Mouse (Mus musculus): ENCODE measurements around the gene Chkb.
"Not testable (repeated sequence)": the region's sequence is repeated elsewhere in the genome, so short reads cannot be mapped to it uniquely, and the experiment has no call there.

Chkb gene

DNA sequence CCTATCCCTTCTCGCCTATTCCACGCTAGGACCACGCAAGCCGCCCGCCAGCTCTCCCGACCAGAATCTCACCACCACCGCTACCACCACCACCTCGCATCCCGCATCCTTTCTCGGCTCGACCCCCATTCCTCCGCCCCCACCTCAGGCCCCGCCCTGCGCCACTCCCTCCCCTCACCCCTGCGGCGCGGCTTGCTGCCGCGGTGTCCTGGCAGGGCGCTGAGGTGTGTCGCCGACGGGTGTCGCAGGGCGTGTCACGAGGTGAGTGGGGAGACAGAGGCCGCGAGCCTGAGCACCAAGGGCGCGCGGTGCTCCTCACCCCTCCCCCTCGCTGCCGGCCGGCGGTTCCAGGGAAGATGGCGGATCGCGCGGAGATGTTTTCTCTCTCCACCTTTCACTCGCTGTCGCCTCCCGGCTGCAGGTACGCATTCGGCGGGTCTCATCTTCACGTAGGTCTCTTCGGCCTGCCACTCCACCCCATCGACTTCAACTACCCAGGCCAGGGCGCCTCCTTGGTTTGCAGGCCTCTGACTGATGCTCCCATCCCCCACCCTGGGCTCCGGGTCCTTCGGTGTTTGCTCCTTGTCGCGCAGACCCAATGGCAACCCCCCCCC, 24.3 kb upstream of the Chkb start, which contains the start of gene Mapk8ip2:
TSS of gene Mapk8ip2 (plus strand) at position 49 of the 614 bp plus-strand sequence.
- DNase-seq (ENCODE audit: low spot score): no peak

DNA sequence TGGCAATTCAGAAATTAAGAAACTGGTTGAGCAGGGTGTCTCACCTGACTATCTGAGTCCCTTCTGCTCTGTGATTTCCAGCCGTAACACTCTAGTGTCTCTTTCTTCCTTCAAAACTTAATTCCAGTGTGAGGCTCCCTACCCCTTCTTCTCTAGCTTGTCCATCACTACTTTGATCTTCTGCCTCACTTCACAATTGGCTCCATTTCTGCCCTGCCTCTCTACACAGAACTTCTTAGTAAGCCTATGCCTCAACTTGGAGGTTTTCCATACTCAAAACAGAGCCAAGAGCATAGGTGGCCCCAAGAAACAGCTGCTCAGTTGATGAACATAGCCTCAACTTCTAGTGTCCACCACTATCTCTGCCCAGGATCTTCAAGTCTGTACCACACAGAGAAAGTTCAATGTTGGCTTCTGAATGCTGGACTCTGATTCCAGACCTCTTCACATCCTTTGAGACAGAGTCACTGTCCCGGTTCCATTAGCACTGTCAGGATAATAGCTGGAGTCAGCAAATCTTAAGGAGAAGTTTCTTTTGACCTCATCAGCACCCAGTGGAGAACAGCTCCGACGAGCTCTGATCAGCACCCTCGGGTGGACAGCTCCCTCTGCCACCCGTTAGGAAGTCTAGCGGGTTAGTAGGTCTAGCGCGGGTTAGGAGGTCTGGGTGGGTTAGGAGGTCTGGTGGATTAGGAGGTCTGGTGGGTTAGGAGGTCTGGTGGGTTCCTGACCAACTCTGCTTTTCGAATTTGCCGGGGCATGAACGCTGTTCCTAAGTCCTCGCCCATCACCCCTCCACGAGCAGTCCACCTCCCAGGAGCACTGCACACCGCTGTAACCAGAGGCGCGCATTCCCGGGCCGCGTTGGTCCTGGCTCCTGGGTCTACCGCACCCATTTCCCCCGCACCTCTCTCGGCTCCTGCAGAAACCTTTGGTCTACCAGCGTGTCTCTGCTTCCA, 23.5 kb upstream of the Chkb start:
- DNase-seq (ENCODE audit: low spot score): no peak

DNA sequence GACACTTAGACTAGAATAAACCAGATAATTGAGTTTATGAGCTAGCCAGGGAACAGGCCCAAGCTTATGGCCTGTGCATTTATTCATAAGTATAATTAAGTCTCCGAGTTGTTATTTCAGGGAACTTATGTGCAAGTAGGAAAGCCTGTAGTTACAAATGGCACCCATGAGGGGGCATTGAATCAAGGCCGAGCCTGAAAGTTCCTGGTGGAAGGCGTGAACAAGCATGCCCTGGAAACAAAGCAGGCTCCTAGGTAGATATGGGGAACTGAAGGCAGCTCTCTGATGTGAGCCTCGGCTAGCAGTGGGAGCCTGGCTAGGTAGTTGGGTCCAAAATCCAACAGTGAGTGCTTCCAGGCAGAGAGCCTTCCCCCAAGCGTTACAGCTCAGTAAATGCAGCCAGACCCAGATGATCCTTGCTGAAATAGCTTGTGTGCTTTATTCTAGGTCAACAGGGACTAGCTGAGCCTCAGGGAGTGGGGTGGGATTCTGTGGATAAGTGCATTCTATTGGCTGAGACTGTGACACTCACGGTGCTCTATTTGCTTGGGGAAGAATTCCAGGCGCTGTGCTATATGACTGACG, 12.9 kb upstream of the Chkb start:
- no peak for DNase-seq (ENCODE audit: low spot score)

DNA sequence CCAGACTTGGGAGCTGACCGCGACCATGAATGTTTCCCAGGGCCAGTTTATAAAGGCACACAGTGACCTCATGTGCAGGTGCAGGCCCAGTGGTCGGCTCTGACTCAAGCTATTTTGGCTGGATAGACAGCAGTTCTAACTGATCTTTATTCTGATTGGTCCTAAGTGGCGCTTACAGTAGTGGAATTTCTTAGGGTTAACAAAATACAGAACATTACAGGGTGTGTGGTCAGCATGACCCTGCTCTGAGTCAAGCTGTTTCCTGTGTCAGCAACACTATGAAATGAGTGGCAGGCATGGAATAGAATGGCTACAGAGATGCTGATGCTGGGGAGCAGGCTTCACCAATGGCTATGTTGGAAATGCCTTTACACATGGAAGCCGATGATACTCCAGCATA, 6.2 kb upstream of the Chkb start:
- DNase-seq (ENCODE audit: low spot score): no peak

DNA sequence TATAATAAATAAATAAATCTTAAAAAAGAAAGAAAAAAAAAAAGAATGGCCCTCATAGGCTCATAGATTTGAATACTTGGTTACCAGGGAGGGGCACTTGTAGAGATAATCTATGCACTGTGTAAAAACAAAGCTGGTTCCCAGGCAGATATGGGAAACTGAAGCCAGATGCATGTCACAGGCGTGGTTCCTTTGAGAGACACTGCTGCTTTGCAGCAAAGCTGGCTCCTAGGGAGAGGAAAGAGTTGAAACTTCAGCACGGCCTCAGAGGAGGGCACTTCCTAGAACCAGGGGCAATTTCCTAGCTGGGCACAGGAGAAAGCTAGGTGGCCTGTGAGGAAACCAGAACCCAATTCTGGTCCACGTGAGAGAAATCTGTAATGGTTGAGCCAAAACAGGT, 4.4 kb upstream of the Chkb start:
- DNase-seq (ENCODE audit: low spot score): no peak

DNA sequence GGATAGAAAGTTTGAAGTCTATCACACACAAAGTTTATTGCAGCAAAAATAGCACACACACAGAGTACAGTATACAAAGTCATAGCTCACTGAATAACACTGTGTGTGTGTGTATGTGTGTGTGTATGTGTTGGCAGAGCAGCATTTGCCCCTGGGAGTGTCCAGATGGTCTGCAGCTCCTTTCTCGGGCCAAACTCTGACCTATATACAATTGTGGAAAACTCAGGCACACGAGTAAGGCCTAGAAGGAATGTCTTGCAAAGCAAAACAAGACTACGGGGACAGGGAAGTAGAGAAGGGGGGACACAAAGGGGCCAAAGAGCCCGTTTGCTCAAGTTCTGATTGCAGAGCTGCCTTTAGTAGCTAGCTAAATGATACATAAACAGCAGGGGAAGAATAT, 3.2 kb upstream of the Chkb start:
- DNase-seq (ENCODE audit: low spot score): no peak

DNA sequence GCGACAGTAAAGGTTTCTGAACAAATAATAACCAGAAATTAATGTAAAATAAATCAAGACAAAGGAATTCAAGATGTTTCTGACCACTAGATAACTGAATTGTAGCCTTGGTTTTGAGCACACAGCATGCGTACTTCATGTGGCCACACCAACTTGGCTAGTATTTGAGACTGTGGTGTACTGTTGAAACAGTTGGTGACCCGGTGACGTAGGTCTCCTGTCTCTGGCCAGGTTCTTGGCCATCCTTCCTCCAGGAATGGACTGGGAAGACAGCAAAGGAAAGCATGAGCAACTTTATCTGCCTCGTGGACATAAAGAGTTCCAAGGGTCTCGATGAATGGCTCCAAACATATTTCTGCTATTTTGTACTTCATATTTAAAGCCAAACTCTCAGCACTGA, 2.1 kb upstream of the Chkb start:
- DNase-seq (ENCODE audit: low spot score): no peak

DNA sequence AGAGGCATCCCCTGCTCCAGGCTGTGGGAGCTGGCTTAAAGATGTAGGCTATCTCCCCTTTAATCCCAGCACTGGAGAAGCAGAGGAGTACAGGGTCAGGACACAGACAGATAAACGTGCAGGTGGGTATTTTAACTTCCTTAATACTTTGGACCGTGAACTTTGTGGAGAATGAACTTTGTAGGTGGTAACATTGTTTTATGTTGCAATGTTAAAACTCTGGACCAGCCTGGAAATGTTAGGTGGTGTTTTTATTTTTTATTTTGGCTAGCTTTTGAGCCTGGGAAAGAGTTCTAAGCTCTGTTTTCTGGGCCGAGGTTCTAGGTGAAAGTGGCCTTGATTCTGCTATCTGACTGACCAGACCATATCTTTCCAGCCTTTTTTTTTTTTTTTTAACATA, 1.6 kb upstream of the Chkb start:
- DNase-seq (ENCODE audit: low spot score): no peak

DNA sequence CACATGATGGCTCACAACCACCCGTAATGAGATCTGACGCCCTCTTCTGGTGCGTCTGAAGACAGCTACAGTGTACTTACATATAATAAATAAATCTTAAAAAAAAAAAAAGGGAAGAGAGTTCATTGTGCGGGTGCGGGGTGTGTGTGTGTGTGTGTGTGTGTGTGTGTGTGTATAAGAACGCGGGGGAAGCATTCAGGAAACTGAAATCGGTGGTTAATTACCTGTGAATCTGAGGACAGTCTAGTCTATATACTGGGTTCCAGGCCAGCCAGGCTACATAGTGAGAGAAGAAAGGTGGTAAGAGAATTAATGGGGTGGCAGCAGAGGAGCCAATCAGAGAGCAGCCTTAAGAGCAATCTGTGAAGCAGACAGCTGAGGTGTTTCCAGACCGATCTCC, 1.1 kb upstream of the Chkb start:
- DNase-seq (ENCODE audit: low spot score): not testable (repeated sequence)

DNA sequence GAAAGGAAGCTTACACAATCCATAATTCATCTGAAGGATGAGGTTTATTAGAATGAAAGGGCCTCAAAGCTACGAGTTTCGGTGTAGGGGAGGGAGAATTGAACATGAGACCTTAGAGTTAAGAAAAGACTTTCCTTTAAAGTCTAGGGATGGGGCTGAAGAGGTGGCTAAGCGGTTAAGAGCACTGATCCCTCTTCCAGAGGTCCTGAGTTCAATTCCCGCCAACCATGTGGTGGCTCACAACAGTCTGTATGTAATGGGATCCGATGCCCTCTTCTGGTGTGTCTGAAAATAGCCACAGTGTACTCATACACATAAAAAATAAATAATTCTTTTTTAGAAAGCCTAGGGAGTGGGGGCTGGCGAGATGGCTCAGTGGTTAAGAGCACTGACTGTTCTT, 633 bp upstream of the Chkb start:
- no peak for DNase-seq (ENCODE audit: low spot score)

DNA sequence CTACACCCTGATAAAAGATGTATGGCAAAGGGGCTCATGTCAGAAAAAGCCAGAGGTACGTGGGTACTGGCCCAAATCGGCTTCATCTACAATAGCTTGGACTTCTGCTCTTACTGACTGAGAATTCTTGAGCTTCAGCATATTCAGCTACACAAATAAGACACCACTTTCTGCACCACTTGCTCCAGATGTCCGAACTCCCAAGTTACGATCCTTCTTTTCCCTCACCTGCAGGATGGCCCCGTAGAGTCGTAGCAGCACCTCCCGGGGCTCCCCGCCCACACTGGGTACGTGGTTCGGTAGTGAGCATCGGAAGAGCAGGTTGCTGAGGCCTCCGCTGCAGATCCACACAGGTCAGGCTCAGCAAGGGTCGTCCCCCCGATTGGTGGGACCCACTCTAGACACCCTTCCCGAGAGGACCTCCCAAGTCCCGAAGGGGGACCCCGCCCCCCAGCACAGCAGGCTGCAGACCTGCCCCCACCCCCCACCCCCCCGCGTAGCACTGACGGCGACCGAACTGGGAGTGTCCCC, 822 bp downstream of the Chkb start:
- DNase-seq (ENCODE audit: low spot score): no peak

DNA sequence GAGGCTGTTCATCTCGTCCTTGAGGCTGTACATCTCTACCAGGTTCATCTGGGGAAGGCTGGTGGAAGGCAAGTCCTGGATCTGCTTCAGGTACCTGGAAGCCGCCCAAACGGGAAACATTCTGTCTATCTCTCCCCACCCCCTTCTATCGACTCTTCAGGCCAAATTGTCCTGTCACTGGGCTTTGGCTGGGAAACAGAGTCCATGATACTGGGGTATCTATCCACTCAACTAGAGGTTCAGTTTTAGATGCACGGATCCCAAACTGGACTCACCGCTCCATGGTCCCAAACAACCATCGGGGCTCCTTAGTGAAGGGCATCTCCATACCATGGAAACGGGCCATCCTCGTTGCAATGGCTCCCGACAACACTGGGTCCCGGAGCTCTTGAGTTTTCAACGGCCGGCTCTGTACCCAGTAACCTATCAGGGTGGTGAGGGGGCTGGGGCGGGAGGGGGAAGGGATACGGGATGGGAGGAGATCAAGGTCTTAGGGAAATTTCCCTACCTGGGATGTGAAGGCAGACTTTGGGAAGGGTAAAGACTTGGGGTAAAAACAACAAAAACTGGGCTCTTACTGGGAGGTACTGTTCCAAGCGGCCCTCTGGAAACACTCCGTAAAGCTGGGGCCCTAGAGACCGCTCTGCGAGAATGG, 1.4 kb downstream of the Chkb start:
- DNase-seq (ENCODE audit: low spot score): no peak

DNA sequence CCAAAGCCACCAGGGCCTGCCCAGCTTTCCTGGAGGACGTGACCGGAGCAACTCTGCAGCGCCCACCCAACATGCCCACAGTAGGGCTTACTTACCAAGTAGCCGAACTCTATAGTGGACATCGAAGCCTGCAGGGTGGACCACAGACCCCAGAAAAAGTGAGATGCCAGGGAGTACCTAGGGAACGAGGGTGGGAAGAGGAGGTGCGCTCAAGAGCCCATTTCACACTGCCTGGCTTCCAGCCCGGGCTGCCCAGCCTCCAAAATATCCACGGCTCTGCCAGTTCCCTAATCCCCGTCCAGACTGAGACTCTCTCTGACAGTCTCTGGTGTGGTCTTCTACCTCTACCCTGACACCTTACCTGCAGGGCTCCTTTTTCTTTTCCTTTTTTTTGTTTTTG, 3.0 kb downstream of the Chkb start:
- DNase-seq (ENCODE audit: low spot score): no peak

DNA sequence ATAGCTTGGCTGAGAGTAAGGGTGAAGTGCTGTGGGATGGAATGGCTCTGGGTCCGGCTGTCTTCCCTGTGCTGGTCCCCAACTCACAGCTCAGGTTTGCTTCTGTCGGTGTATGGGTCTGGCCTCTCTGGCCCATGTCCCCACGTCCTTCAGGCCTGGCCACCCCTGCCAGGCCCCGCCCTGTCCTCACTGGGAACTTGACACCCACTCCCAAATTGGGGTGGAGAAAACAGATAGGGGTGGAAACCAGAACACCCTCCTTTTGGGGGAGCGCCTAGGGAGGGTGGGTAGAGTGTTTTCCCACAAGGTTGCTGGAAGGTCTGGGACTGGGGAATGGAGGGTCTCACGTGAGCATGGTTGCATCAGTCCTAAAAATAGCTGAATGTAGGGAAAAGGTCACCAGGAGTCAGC, 4.0 kb downstream of the Chkb start, which contains the start of gene Cpt1b:
TSS of gene Cpt1b (minus strand) at position 153 of the 411 bp plus-strand sequence.
- no peak for DNase-seq (ENCODE audit: low spot score)

DNA sequence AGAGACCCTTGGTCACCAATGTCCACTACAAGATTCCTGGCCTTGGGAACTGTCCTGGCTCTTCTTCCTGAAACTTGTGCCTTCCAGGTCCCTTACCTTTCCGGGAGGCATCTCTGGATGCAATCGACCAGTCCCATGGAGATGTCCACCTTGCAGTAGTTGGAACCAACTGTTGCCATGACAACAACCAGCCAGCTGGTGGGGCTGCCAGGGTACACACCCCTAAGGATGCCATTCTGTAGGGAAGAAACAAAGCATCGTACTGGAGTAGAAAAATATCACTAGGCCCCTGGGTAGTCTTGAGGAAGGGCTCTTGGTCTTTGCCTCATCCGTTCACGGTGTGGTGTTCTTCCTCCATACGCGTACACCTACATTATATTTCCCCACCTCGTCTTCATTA, 5.1 kb downstream of the Chkb start:
- DNase-seq (ENCODE audit: low spot score): no peak

DNA sequence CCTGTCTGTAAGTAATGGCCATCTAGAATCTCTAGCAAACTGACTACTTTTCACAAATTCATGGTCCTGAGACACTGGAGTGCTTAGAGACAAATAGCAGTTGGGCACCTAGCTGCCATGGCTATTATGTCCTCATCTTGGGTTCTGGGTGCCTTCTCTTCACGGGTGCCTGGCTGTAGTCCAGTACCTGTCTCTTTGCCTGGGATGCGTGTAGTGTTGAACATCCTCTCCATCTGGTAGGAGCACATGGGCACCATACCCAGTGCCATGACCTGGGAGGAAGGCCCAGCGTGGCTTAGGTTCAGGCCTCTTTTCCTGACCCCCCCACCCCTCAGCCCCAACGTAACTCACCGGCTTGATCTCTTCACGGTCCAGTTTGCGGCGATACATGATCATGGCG, 7.8 kb downstream of the Chkb start:
- DNase-seq (ENCODE audit: low spot score): no peak

DNA sequence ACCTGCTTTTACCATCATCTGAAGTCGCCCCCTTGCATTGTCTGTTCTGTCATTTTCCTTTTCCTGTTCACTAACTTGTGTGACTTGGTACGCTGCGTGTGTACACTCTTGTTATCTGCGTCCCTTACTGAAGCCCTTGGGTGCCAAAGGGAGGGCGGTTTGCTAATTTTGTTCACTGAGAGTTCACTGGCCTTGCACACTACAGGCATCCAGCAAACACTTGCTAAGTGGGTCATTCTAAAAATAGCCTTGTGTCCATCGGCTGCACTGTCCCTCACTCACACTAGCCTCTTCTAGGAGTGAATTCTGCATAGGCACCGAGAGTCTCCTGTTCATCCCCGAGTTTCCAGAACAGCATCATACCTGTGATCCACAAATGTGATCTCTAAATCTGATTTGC, 14.4 kb downstream of the Chkb start:
- DNase-seq (ENCODE audit: low spot score): no peak

DNA sequence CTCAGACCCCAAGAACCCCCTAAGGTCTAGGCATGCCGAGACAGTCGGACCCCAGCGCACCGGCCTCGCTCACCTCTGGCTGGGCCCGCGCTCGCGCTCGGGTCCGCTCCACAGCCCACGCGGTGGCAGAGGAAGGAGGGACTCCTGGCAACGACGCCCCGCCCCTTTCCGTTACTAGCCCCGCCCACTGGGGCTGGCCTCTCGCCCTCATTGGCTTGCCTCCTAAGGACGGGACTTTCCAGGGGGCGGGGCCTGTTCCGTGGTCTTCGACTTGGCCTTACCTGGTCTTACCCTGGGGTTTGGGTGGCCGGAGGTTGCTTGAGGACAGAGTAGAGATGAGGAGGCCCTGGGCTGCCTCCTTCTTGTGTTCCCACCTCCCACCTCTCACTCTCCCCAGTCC, 19.6 kb downstream of the Chkb start, which contains the start of gene Syce3:
TSS of gene Syce3 (minus strand) at position 386 of the 400 bp plus-strand sequence.
- no peak for DNase-seq (ENCODE audit: low spot score)

DNA sequence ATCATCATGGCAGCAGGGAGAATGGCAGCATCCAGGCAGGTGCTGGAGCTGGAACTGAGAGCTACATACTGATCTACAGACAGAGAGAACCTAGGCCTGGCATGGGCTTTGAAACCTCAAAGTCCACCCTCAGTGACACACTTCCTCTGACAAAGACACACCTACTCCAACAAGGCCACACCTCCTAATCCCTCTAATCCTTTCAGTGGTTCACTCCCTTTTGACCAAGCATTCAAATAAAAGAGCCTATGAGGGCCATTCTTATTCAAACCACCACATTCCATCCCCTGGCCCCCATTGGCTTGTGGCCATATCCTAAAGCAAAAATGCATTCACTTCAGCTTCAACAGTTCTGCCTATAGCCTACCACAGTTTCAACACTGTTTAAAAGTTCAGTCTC, 23.0 kb downstream of the Chkb start:
- DNase-seq (ENCODE audit: low spot score): no peak

DNA sequence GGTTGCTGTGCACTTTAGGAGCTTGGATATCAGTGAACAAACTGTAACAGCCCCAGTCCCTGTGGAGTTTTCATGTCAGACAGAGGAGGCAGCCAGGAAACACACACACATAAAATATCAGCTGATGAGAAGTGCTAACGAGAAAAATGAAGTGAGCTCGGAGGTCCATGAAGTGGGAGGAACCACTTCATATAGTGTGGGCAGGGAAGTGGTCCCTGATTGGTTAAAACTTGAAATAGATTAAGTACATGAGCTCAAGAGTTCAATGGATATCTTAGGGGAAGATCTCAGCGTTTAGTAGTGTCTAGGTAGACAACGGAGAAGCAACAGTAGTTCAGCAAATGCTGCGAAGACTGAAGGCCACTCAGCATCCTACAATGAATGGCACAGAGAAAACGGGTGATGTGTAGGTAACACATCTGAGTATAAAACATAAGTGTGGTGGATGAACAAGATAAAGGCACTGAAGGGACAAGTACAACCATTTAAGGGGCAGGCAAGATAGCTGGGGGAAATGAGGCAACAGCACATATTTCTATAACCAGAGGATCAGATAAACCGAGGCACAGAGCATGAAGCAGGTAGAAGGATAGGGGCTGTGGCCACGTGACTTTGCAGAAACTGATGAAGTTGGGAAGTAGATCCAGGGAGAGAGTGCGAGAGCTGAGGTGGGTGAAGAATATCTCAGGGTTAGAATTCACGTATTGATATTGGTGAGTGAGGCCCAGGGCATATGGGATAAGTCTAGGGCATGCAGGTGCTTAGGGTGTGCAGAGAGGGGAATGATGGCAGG, 24.7 kb downstream of the Chkb start:
- DNase-seq (ENCODE audit: low spot score): no peak

DNA sequence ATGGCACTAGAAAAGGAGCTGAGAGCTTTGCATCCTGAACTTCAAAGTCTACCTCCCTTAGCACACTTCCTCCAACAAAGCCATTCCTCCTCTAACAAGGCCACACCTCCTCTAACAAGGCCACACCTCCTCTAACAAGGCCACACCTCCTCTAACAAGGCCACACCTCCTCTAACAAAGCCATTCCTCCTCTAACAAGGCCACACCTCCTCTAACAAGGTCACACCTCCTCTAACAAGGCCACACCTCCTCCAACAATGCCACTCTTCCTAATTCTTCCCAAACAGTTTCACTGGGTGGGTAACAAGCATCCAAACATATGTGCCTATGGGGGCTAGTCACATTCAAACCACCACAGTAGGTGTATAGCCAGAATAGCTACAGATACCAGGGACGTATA, 27.2 kb downstream of the Chkb start:
- no peak for DNase-seq (ENCODE audit: low spot score)
